Mouse (Mus musculus) embryonic fibroblast, embryonic 13.5 days (primary cell): Measurements from ENCODE around the gene Tef.

ENCODE experiments used
- CTCF ChIP-seq: IDR thresholded peaks from 2 replicates; pipeline ENCODE4 v1.5.1; 2011; ENCODE audit warnings: mild to moderate bottlenecking, control low read depth, low read length, moderate library complexity, borderline replicate concordance; ENCODE audit not compliant: insufficient read depth
- POLR2A ChIP-seq: IDR thresholded peaks from 2 replicates; pipeline ENCODE4 v1.6.1; 2011; ENCODE audit warnings: low read depth, mild to moderate bottlenecking, control low read depth, low read length, moderate library complexity

DNA sequence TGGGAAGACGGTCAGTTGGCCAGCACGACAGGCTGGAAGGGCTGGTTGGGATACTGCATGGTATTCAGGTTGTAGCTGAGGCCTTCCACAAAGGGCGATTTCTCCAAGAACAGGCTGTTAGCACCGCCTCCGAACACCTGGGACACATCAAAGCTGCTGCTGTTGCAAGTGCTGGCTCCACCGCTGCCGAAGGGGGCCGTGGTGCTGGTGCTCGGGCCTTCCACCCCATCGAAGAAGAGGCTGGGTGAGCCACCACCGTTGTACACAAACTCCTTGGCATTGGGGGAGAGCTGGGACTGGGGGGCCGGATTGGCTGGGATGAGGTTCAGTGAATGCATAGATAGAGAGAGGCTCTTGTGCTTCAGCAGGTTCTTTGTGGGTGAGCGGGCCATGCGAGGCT, 48.5 kb downstream of the Tef start:
- no peak for TF ChIP-seq CTCF
- TF ChIP-seq POLR2A, result no peak
